Mouse (Mus musculus): ENCODE data around the gene Tssk2.

GRCm38 (mm10) chr16:17851860-17852259, 46.6 kb upstream of the Tssk2 start:
- TF ChIP-seq CTCF (IDR thresholded peaks at IDR 0.05; ENCODE audit: low read depth) = no peak
- TF ChIP-seq EP300 (IDR thresholded peaks at IDR 0.05; ENCODE audit: low read depth) = no peak

Measured in liver, embryonic 14.5 days (tissue).